Mouse (Mus musculus): ENCODE measurements at regions not wholly inside any gene's neighbourhood (a gene's known extent, or its start where the extent isn't known, plus 50 kb on each side); places are given as distances from the start of the nearest gene placed in this dataset.

DNA sequence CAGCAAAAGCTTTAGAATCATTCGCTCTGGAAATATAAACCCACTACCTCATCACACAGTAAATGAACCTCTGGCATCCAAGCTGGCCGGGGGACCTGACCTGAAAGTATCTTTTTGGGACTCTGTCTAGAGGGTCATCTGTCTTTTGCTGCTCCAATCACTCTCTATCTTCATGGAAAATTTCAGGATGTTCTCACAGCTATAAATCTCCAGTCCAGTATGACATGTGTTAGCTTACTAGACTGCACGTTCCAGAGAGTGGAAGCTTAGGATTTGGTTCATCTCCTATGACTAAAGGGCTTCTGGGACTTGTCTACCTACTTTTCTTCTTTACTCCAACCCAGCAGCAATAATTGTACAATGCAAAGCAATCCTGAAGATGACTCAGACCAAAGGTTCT is 60.5 kb upstream of the Cep78 start:
- TF ChIP-seq CTCF (IDR thresholded peaks at IDR 0.05; ENCODE audit: extremely low read depth, insufficient read depth, low read length) (no peak), POLR2A (IDR thresholded peaks at IDR 0.05; ENCODE audit: extremely low read depth, insufficient read depth, low read length) (no peak)

Measured in cortical plate, adult 2 months (tissue).